Mouse (Mus musculus): ENCODE results near the gene Lingo1.

Gene Lingo1

GRCm38 (mm10) chr9:56722089-56722825, 74.0 kb downstream of the Lingo1 start:
- peak; percentile 86 to 91 for DNase-seq

GRCm38 (mm10) chr9:56718984-56719383, 77.3 kb downstream of the Lingo1 start:
- no peak for DNase-seq

GRCm38 (mm10) chr9:56716565-56716964, 79.7 kb downstream of the Lingo1 start:
- DNase-seq, result peak; percentile 53 to 55

GRCm38 (mm10) chr9:56716066-56716465, 80.2 kb downstream of the Lingo1 start:
- DNase-seq, result peak; percentile 71 to 75

- DNase-seq, result no peak
Measured at GRCm38 (mm10) chr9:56714391-56714790, 81.9 kb downstream of the Lingo1 start.

GRCm38 (mm10) chr9:56712667-56713369, 83.5 kb downstream of the Lingo1 start:
- peak in 1 of 2 experiments; percentile 48 for DNase-seq

GRCm38 (mm10) chr9:56710958-56711357, 85.3 kb downstream of the Lingo1 start:
- DNase-seq, result peak in 1 of 2 experiments; percentile 42

- DNase-seq, result no peak
Measured at GRCm38 (mm10) chr9:56706482-56707085, 89.7 kb downstream of the Lingo1 start.

- DNase-seq, result peak; percentile 88 to 93
Measured at GRCm38 (mm10) chr9:56701394-56701793, 94.9 kb downstream of the Lingo1 start.

- DNase-seq, result no peak
Measured at GRCm38 (mm10) chr9:56700866-56701265, 95.4 kb downstream of the Lingo1 start.

- DNase-seq, result no peak
Measured at GRCm38 (mm10) chr9:56698715-56699370, 97.4 kb downstream of the Lingo1 start.

GRCm38 (mm10) chr9:56694079-56694478, 102.2 kb downstream of the Lingo1 start:
- DNase-seq, result no peak

GRCm38 (mm10) chr9:56691226-56691625, 105.0 kb downstream of the Lingo1 start:
- peak in 1 of 2 experiments; percentile 71 for DNase-seq

- peak; percentile 58 to 60 for DNase-seq
Measured at GRCm38 (mm10) chr9:56690679-56691078, 105.6 kb downstream of the Lingo1 start.

GRCm38 (mm10) chr9:56687490-56687889, 108.8 kb downstream of the Lingo1 start:
- peak in 1 of 2 experiments; percentile 20 for DNase-seq

GRCm38 (mm10) chr9:56687145-56687477, 109.2 kb downstream of the Lingo1 start:
- peak in 1 of 2 experiments; percentile 51 for DNase-seq

- DNase-seq, result peak; percentile 49
Measured at GRCm38 (mm10) chr9:56686339-56687144, 109.7 kb downstream of the Lingo1 start.

GRCm38 (mm10) chr9:56682826-56683225, 113.4 kb downstream of the Lingo1 start:
- no peak for DNase-seq

GRCm38 (mm10) chr9:56681950-56682349, 114.3 kb downstream of the Lingo1 start:
- DNase-seq, result peak; percentile 59 to 74

GRCm38 (mm10) chr9:56678929-56679681, 117.2 kb downstream of the Lingo1 start:
- DNase-seq, result no peak

- DNase-seq, result no peak
Measured at GRCm38 (mm10) chr9:56675696-56676095, 120.6 kb downstream of the Lingo1 start.
